Mouse (Mus musculus) forebrain, postnatal 0 days (tissue): Measurements from ENCODE around the gene Pde6c. TPM values are rescaled to one million over a fixed set of nuclear protein-coding genes. Genes with fewer than 3 reads are reported as not detected.

Source experiments
- ATAC-seq: fragments of 200-750 bp; cut with Nextera tagmentation; 2 replicates; pipeline ENCODE4 v1.8.0; 2017; ENCODE audit warnings: mild to moderate bottlenecking, moderate library complexity
- DNase-seq: peaks from one replicate; pipeline ENCODE4 v3.0.0-alpha.2; 2015
- H3K27ac ChIP-seq: fragments of 300-500 bp; sonication (generic); 2 replicates; pipeline ENCODE4 v1.5.1; 2014; ENCODE audit warnings: low read depth, mild to moderate bottlenecking, antibody characterized with exemption, low read length, moderate library complexity, mixed read lengths
- H3K27me3 ChIP-seq: fragments of 300-500 bp; sonication (generic); 2 replicates; pipeline ENCODE4 v1.6.1; 2014; ENCODE audit warnings: mild to moderate bottlenecking, low read length, mixed read lengths; ENCODE audit not compliant: insufficient read depth
- H3K36me3 ChIP-seq: fragments of 300-500 bp; sonication (generic); 2 replicates; pipeline ENCODE4 v1.6.1; 2014; ENCODE audit warnings: mild to moderate bottlenecking, moderate library complexity; ENCODE audit not compliant: insufficient read depth
- H3K4me1 ChIP-seq: fragments of 300-500 bp; sonication (generic); 2 replicates; pipeline ENCODE4 v1.6.1; 2014; ENCODE audit warnings: antibody characterized with exemption; ENCODE audit not compliant: insufficient read depth
- H3K4me2 ChIP-seq: fragments of 300-500 bp; sonication (generic); 2 replicates; pipeline ENCODE4 v1.6.1; 2014; ENCODE audit warnings: low read depth, mild to moderate bottlenecking, moderate library complexity
- H3K4me3 ChIP-seq: fragments of 300-500 bp; sonication (generic); 2 replicates; pipeline ENCODE4 v1.5.1; 2014; ENCODE audit warnings: low read depth, low read length, mixed read lengths
- H3K9ac ChIP-seq: fragments of 300-500 bp; sonication (generic); 2 replicates; pipeline ENCODE4 v1.6.1; 2014; ENCODE audit warnings: mild to moderate bottlenecking
- H3K9me3 ChIP-seq: fragments of 300-500 bp; sonication (generic); 2 replicates; pipeline ENCODE4 v1.6.1; 2016; ENCODE audit warnings: low read length
- CTCF ChIP-seq: sonication (generic); IDR thresholded peaks from 2 replicates; pipeline ENCODE4 v1.5.1; 2016; ENCODE audit warnings: antibody characterized with exemption, control low read depth, low read depth
- WGBS: fragments of 180-500 bp; shearing (Covaris S2); extraction: QIAGEN DNeasy Blood & Tissue Kit; methylation state at CpG from one replicate; pipeline ENCODE4 v1.1.7; 2014; 5-methylcytosine and 5-hydroxymethylcytosine counted together
- polyA plus RNA-seq: library from polyadenylated mRNA; unstranded; fragments of >200 nt; fragmentation: Nextera tagmentation; extraction: Ambion mirVana; gene quantifications from 2 replicates; pipeline ENCODE4 v1.2.1, GENCODE M21; 2015
- total RNA-seq: library from RNA; depleted of rRNA; stranded (reverse); fragments of >200 nt; gene quantifications from 2 replicates; pipeline ENCODE4 v1.2.3, GENCODE M21; 2014; rRNA removed

The Pde6c gene
- total and polyA plus RNA-seq, 2 experiments from 2014 or later = 0.11 TPM; not detected in 1

- peak within 1 kb of the TSS; percentile 58 for H3K4me3 ChIP-seq
- peak; percentile 81 for TF ChIP-seq CTCF
- H3K9me3 ChIP-seq = no peaks in the 10 kb centered on the region
- under 1% methylated on average over 49 of the region's 49 CpGs for WGBS
- H3K36me3 ChIP-seq = no peaks in the 10 kb centered on the region
- H3K9ac ChIP-seq = peak within 1 kb of the TSS; percentile 66
- peaks cover 6% of the 10 kb centered on the region; the same call in 1 of the 2 replicates for H3K4me1 ChIP-seq
- peak; percentile 98 for ATAC-seq
- H3K27me3 ChIP-seq = no peaks in the 10 kb centered on the region
- H3K27ac ChIP-seq = peak within 1 kb of the TSS; percentile 99
- peak within 1 kb of the TSS; percentile 71 for H3K4me2 ChIP-seq
- peak; percentile 97 for DNase-seq
Observed at GRCm38 (mm10) chr19:38223905-38224684, 91.5 kb downstream of the Pde6c start, which contains the start of gene Fra10ac1. Fra10ac1 (minus strand) TSS chr19:38224156.

GRCm38 (mm10) chr19:38224685-38225060 is 92.1 kb downstream of the Pde6c start:
- ATAC-seq (peak; percentile 65), DNase-seq (peak; percentile 82)
- WGBS = 2% methylated on average over 9 of the region's 9 CpGs
- H3K36me3 ChIP-seq = no peaks in the 10 kb centered on the region
- H3K4me1 ChIP-seq = peaks cover 6% of the 10 kb centered on the region; the same call in 1 of the 2 replicates
- no peaks in the 10 kb centered on the region for H3K27me3 ChIP-seq
- TF ChIP-seq CTCF = no peak
- peak overlapping the region; percentile 66 for H3K9ac ChIP-seq
- H3K9me3 ChIP-seq = no peaks in the 10 kb centered on the region
- peak overlapping the region; percentile 71 for H3K4me2 ChIP-seq
- H3K4me3 ChIP-seq = peak overlapping the region; percentile 58
- H3K27ac ChIP-seq = peak overlapping the region; percentile 99

- H3K4me2 ChIP-seq = no peak overlapping the region
- DNase-seq (no peak), ATAC-seq (no peak)
- TF ChIP-seq CTCF = peak; percentile 44
- H3K4me1 ChIP-seq = no peaks in the 10 kb centered on the region
- no peak overlapping the region for H3K4me3 ChIP-seq
- H3K9ac ChIP-seq = no peak overlapping the region
- WGBS = 57% methylated on average over 2 of the region's 2 CpGs
- no peaks in the 10 kb centered on the region for H3K9me3 ChIP-seq
- no peaks in the 10 kb centered on the region for H3K27me3 ChIP-seq
- H3K27ac ChIP-seq = no peak overlapping the region
- H3K36me3 ChIP-seq = no peaks in the 10 kb centered on the region
Observed at GRCm38 (mm10) chr19:38228699-38229098, 96.1 kb downstream of the Pde6c start.

GRCm38 (mm10) chr19:38232087-38232486 is 99.5 kb downstream of the Pde6c start:
- H3K4me1 ChIP-seq = no peaks in the 10 kb centered on the region
- no peak overlapping the region for H3K27ac ChIP-seq
- WGBS = 61% methylated on average over 8 of the region's 8 CpGs
- DNase-seq = no peak
- TF ChIP-seq CTCF = no peak
- no peak overlapping the region for H3K9ac ChIP-seq
- ATAC-seq = no peak
- H3K27me3 ChIP-seq = no peaks in the 10 kb centered on the region
- no peaks in the 10 kb centered on the region for H3K9me3 ChIP-seq
- no peak overlapping the region for H3K4me2 ChIP-seq
- H3K4me3 ChIP-seq = no peak overlapping the region
- H3K36me3 ChIP-seq = no peaks in the 10 kb centered on the region

GRCm38 (mm10) chr19:38232516-38232915 is 99.9 kb downstream of the Pde6c start:
- TF ChIP-seq CTCF = no peak
- no peak for DNase-seq

More at GRCm38 (mm10) chr19:38232516-38232915, 99.9 kb downstream of the Pde6c start:
- H3K4me2 ChIP-seq = no peak overlapping the region
- H3K36me3 ChIP-seq = no peaks in the 10 kb centered on the region
- H3K4me3 ChIP-seq = no peak overlapping the region
- H3K9me3 ChIP-seq = no peaks in the 10 kb centered on the region
- no peaks in the 10 kb centered on the region for H3K4me1 ChIP-seq
- H3K27me3 ChIP-seq = no peaks in the 10 kb centered on the region
- 6% methylated on average over 4 of the region's 4 CpGs for WGBS
- ATAC-seq = no peak
- no peak overlapping the region for H3K9ac ChIP-seq
- H3K27ac ChIP-seq = no peak overlapping the region

Other genes starting within 250 kb of the Pde6c start
- gene Myof, start 89.2 kb upstream of the Pde6c start, total RNA-seq = 4.8 and 5.1 TPM in 2 replicates
- gene Myof, start 89.2 kb upstream of the Pde6c start, polyA plus RNA-seq = 1.4 and 1.5 TPM in 2 replicates
- gene Cep55, start 77.8 kb upstream of the Pde6c start, total RNA-seq = 2.5 and 3.9 TPM in 2 replicates
- 2.3 and 2.7 TPM in 2 replicates for gene Cep55, start 77.8 kb upstream of the Pde6c start, polyA plus RNA-seq
- gene Ffar4, start 35.7 kb upstream of the Pde6c start, total RNA-seq = 0.54 and 0.95 TPM in 2 replicates
- 0.15 and 0.20 TPM in 2 replicates for gene Ffar4, start 35.7 kb upstream of the Pde6c start, polyA plus RNA-seq
- 0.48 and 1.2 TPM in 2 replicates for gene Rbp4, start 7.5 kb upstream of the Pde6c start, total RNA-seq
- 3.9 and 4.4 TPM in 2 replicates for gene Rbp4, start 7.5 kb upstream of the Pde6c start, polyA plus RNA-seq
- 10.6 and 13.0 TPM in 2 replicates for gene Fra10ac1, start 91.4 kb downstream of the Pde6c start, total RNA-seq
- 32.6 and 36.1 TPM in 2 replicates for gene Fra10ac1, start 91.4 kb downstream of the Pde6c start, polyA plus RNA-seq
- gene Lgi1, start 131.8 kb downstream of the Pde6c start, total RNA-seq = 19.2 and 20.3 TPM in 2 replicates
- gene Lgi1, start 131.8 kb downstream of the Pde6c start, polyA plus RNA-seq = 19.3 and 25.7 TPM in 2 replicates